Mouse (Mus musculus): Measurements from ENCODE around the gene Adgrg3. TPM values are rescaled to one million over a fixed set of nuclear protein-coding genes. Genes with fewer than 3 reads are reported as not detected.
A peak's percentile ranks its signal among the peaks of the same experiment; 100 is the strongest.

Adgrg3 gene
- polyA plus RNA-seq, 1 experiment from 2014 or later: 2.4 TPM

DNA sequence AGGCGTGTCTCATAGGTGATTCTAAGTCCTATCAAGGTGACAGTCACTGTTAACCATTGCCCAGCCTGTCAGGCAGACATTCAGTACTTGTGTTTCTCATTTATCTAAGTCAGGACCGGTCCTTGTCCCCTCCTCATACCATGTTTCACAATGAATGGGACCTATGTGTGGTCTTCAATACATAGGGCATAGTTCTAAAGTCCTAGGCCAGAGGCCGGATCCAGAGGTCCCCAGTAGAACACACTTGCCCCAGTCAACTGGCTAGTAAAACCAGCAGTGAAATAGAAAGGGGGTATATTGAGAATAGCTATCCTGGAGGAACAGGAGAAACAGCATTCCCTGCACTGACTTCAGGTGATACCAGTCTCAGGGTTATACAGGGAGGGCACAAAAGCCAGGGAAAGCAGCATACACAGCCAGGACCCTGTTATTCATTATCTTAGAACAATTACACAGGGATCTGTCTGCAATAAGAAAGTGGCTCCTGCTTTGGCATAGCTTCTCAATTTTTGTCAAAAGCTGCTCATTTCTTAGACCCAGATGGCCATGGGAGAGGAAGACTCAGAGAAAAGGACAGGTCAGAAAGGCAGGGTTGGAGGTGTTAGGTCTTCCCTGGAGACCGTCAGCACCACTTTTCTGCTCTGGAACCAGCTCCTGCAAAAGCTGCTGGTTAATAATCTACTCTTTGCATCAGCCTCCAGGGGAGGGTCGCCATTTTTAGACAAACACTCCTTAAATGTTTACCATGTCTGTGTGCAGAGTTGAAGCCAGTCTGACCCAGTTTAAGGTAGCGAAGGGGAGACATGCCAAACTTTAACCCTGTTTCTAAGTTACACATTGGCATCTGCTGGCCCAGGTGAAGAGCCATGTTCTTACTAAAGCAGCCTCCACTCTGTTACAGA, 24.6 kb downstream of the Adgrg3 start:
- Histone ChIP-seq H3K4me1 (no peaks in the 10 kb centered on the region), H3K9ac (no peak overlapping the region), H3K27ac (no peak overlapping the region), H3K4me3 (replicated peaks) (no peak overlapping the region), H3K36me3 (replicated peaks) (no peaks in the 10 kb centered on the region), H3K9me3 (no peaks in the 10 kb centered on the region), H3K27me3 (no peaks in the 10 kb centered on the region), H3K4me2 (no peak overlapping the region)
- ATAC-seq (ENCODE audit: low FRiP score): no peak
- WGBS: 70% methylated on average over 6 of the region's 6 CpGs

- Histone ChIP-seq H3K4me1 (peaks cover 3% of the 10 kb centered on the region; the same call in 1 of the 2 replicates), H3K27me3 (no peaks in the 10 kb centered on the region), H3K4me3 (replicated peaks) (no peak overlapping the region), H3K36me3 (replicated peaks) (no peaks in the 10 kb centered on the region), H3K9me3 (no peaks in the 10 kb centered on the region), H3K27ac (no peak overlapping the region), H3K9ac (no peak overlapping the region), H3K4me2 (no peak overlapping the region)
- no peak for ATAC-seq (ENCODE audit: low FRiP score)
- 79% methylated on average over 4 of the region's 4 CpGs for WGBS
Observed at GRCm38 (mm10) chr8:95044811-95045210, 27.3 kb downstream of the Adgrg3 start.

- Histone ChIP-seq H3K27me3 (no peaks in the 10 kb centered on the region), H3K4me1 (peaks cover 3% of the 10 kb centered on the region; the same call in 1 of the 2 replicates), H3K27ac (no peak overlapping the region), H3K9ac (no peak overlapping the region), H3K36me3 (replicated peaks) (no peaks in the 10 kb centered on the region), H3K4me3 (replicated peaks) (no peak overlapping the region), H3K9me3 (no peaks in the 10 kb centered on the region), H3K4me2 (no peak overlapping the region)
- ATAC-seq (ENCODE audit: low FRiP score): no peak
- 82% methylated on average over 3 of the region's 3 CpGs for WGBS
Observed at GRCm38 (mm10) chr8:95046982-95047381, 29.5 kb downstream of the Adgrg3 start.

- Histone ChIP-seq H3K9ac (no peak overlapping the region), H3K4me3 (replicated peaks) (no peak overlapping the region), H3K4me1 (peaks cover 3% of the 10 kb centered on the region; the same call in 1 of the 2 replicates), H3K36me3 (replicated peaks) (no peaks in the 10 kb centered on the region), H3K27me3 (no peaks in the 10 kb centered on the region), H3K9me3 (no peaks in the 10 kb centered on the region), H3K4me2 (no peak overlapping the region), H3K27ac (no peak overlapping the region)
- WGBS: 66% methylated on average over 6 of the region's 6 CpGs
- no peak for ATAC-seq (ENCODE audit: low FRiP score)
Observed at GRCm38 (mm10) chr8:95047884-95048680, 30.6 kb downstream of the Adgrg3 start.

- Histone ChIP-seq H3K4me3 (replicated peaks) (no peak overlapping the region), H3K36me3 (replicated peaks) (no peaks in the 10 kb centered on the region), H3K9ac (no peak overlapping the region), H3K27me3 (no peaks in the 10 kb centered on the region), H3K4me2 (no peak overlapping the region), H3K4me1 (peaks cover 3% of the 10 kb centered on the region; the same call in 1 of the 2 replicates), H3K9me3 (no peaks in the 10 kb centered on the region), H3K27ac (no peak overlapping the region)
- WGBS: 86% methylated on average over 2 of the region's 2 CpGs
- no peak for ATAC-seq (ENCODE audit: low FRiP score)
Observed at GRCm38 (mm10) chr8:95049636-95050035, 32.1 kb downstream of the Adgrg3 start.

- no peaks in the 10 kb centered on the region for H3K9me3 ChIP-seq
- no peak for ATAC-seq (ENCODE audit: low FRiP score)
- H3K4me1 ChIP-seq: no peaks in the 10 kb centered on the region
- no peaks in the 10 kb centered on the region for H3K27me3 ChIP-seq
- no peak overlapping the region for H3K4me2 ChIP-seq
- H3K27ac ChIP-seq: no peak overlapping the region
- no peak overlapping the region for H3K4me3 ChIP-seq (replicated peaks)
- 62% methylated on average over 6 of the region's 6 CpGs for WGBS
- H3K9ac ChIP-seq: no peak overlapping the region
- no peaks in the 10 kb centered on the region for H3K36me3 ChIP-seq (replicated peaks)
Observed at GRCm38 (mm10) chr8:95054438-95054837, 36.9 kb downstream of the Adgrg3 start.

GRCm38 (mm10) chr8:95054927-95055510, 37.5 kb downstream of the Adgrg3 start, which contains the start of gene Drc7:
Gene Drc7, plus strand, starts transcription at chr8:95055103.
- Histone ChIP-seq H3K9ac (no peak within 1 kb of the TSS), H3K27ac (no peak within 1 kb of the TSS), H3K4me2 (no peak within 1 kb of the TSS), H3K27me3 (no peaks in the 10 kb centered on the region), H3K36me3 (replicated peaks) (no peaks in the 10 kb centered on the region), H3K9me3 (no peaks in the 10 kb centered on the region), H3K4me1 (no peaks in the 10 kb centered on the region), H3K4me3 (replicated peaks) (no peak within 1 kb of the TSS)
- 22% methylated on average over 2 of the region's 2 CpGs for WGBS
- peak; percentile 65 for ATAC-seq (ENCODE audit: low FRiP score)

- Histone ChIP-seq H3K9ac (no peak overlapping the region), H3K4me2 (no peak overlapping the region), H3K4me1 (no peaks in the 10 kb centered on the region), H3K4me3 (replicated peaks) (no peak overlapping the region), H3K36me3 (replicated peaks) (no peaks in the 10 kb centered on the region), H3K27ac (no peak overlapping the region), H3K27me3 (no peaks in the 10 kb centered on the region), H3K9me3 (no peaks in the 10 kb centered on the region)
- ATAC-seq (ENCODE audit: low FRiP score): no peak
- 82% methylated on average over 5 of the region's 5 CpGs for WGBS
Observed at GRCm38 (mm10) chr8:95056414-95056813, 38.9 kb downstream of the Adgrg3 start.

DNA sequence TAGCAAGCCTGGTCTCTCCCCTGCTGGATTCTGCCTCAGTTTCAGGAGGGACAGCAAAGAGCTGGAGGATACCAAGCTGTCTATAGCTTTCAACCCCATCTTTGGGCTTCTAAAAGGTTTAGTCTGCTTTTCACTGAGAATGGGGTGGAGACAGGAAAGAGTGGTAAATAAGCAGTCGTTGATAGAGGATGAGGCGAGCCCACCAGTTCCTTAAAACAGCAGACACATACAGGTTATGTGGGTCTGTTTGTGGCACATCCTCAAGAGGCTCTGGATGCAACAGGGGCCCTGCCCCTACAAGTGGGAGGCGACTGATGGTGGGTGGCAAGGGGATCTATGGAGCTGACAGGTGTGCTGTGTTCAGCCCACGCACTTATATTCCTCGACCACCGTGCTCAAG, 41.2 kb downstream of the Adgrg3 start:
- Histone ChIP-seq H3K27ac (no peak overlapping the region), H3K36me3 (replicated peaks) (no peaks in the 10 kb centered on the region), H3K9me3 (no peaks in the 10 kb centered on the region), H3K4me1 (no peaks in the 10 kb centered on the region), H3K4me3 (replicated peaks) (no peak overlapping the region), H3K27me3 (no peaks in the 10 kb centered on the region), H3K9ac (no peak overlapping the region), H3K4me2 (no peak overlapping the region)
- no peak for ATAC-seq (ENCODE audit: low FRiP score)
- 79% methylated on average over 6 of the region's 6 CpGs for WGBS

DNA sequence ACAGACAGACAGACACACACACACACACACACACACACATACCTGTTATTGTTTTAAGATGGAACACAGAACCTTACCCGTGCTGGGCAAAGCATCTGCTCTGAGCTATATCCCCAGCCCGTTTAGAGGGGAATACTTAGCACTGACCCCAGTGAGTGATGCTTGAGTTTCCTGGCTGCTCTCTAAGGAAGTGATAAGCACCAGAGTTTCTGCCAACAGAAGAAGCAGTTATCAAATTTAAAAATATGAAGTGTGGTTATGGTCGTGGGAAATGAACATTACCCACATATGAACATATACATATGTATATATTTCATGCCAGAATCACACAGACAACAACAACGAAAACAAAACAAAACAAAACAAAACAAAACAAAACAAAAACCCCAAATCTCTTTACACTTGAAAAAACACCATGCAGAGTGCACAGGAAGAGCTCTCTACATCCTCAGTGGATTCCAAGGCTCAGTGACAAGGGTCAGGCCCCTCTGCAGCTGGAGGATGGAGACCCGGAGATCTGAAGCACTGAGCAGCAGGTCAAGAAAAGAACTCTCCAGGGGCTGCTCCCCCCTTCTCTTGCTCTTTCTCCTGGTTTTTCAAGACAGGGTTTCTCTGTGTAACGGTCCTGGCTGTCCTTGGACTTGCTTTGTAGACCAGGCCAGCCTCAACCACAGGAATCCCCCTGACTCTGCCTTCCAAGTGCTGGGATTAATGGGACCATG, 42.5 kb downstream of the Adgrg3 start:
- no peaks in the 10 kb centered on the region for H3K9me3 ChIP-seq
- no peak overlapping the region for H3K27ac ChIP-seq
- no peak overlapping the region for H3K9ac ChIP-seq
- no peaks in the 10 kb centered on the region for H3K27me3 ChIP-seq
- no peaks in the 10 kb centered on the region for H3K36me3 ChIP-seq (replicated peaks)
- no peak overlapping the region for H3K4me3 ChIP-seq (replicated peaks)
- 68% methylated on average over 6 of the region's 6 CpGs for WGBS
- no peak overlapping the region for H3K4me2 ChIP-seq
- H3K4me1 ChIP-seq: no peaks in the 10 kb centered on the region
- ATAC-seq (ENCODE audit: low FRiP score): no peak

DNA sequence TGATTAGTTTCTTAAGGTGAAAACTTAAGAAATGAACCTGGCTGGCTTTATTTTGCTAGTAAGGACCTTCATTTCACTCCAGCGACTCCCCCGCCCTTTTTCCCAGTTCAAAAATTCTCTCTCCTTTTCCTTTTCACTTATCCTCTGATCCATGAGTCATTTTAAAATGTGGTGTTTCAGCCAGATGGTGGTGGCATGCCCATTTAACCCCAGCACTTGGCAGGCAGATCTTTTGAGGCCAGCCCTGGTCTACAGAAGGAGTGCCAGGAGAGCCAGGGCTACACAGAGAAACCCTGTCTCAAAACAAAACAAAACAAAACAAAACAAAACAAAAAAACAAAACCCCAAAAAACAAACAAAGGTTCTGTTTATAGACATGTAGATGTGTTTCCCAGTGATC, 47.0 kb downstream of the Adgrg3 start:
- H3K27ac ChIP-seq: no peak overlapping the region
- H3K36me3 ChIP-seq (replicated peaks): no peaks in the 10 kb centered on the region
- no peaks in the 10 kb centered on the region for H3K4me1 ChIP-seq
- H3K4me3 ChIP-seq (replicated peaks): no peak overlapping the region
- no peak overlapping the region for H3K4me2 ChIP-seq
- H3K9ac ChIP-seq: no peak overlapping the region
- H3K9me3 ChIP-seq: no peaks in the 10 kb centered on the region
- H3K27me3 ChIP-seq: no peaks in the 10 kb centered on the region
- 91% methylated on average over 2 of the region's 2 CpGs for WGBS
- ATAC-seq (ENCODE audit: low FRiP score): no peak

- H3K36me3 ChIP-seq (replicated peaks): no peaks in the 10 kb centered on the region
- H3K4me3 ChIP-seq (replicated peaks): no peak overlapping the region
- H3K9me3 ChIP-seq: no peaks in the 10 kb centered on the region
- ATAC-seq (ENCODE audit: low FRiP score): no peak
- H3K27ac ChIP-seq: no peak overlapping the region
- H3K4me1 ChIP-seq: no peaks in the 10 kb centered on the region
- 42% methylated on average over 3 of the region's 3 CpGs for WGBS
- no peak overlapping the region for H3K9ac ChIP-seq
- no peaks in the 10 kb centered on the region for H3K27me3 ChIP-seq
- H3K4me2 ChIP-seq: no peak overlapping the region
Observed at GRCm38 (mm10) chr8:95067582-95067981, 50.1 kb downstream of the Adgrg3 start.

Data from forebrain, embryonic 12.5 days (tissue).